Mouse (Mus musculus): Measurements from ENCODE around the gene Pkp4.
"Not testable (repeated sequence)": the region's sequence is repeated elsewhere in the genome, so short reads cannot be mapped to it uniquely, and the experiment has no call there.

Pkp4 gene

GRCm38 (mm10) chr2:59389971-59390370 is 229.3 kb downstream of the Pkp4 start:
- DNase-seq, result no peak

DNA sequence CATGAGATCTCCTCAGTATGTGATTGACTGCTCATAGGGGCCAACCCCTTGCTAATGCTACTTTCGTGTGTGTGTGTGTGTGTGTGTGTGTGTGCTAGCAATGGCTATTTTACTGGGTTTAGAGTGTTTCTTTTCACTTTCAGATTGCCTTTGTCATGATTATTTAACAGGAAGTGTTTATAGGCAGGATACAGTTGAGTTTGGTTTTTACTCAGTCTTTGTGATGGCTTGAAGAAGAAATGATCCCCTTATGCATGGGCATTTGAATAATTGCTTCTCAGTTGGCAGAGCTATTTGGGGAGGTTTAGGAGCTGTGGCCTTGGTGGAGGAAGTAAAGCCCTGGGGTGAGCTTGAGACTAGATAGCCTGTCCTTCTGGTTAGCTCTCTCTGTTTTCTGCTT is 232.5 kb downstream of the Pkp4 start:
- no peak for DNase-seq

DNA sequence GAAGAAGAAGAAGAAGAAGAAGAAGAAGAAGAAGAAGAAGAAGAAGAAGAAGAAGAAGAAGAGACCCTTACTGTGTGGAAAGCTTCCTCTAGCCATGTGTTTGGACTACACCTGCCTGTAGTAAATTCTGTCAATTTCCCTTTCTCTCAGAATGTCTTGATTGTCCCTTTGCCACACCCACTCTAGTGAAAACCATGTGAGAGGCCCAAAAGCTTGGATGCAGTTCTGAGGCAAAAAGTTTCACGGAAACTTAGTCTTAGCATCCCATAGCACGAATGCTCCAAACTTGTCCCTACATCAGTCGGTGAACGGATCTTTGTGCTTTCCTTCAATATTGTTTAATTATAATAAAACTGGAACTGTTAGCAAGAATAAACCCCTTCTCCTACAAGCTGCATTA is 234.0 kb downstream of the Pkp4 start:
- no peak for DNase-seq

DNA sequence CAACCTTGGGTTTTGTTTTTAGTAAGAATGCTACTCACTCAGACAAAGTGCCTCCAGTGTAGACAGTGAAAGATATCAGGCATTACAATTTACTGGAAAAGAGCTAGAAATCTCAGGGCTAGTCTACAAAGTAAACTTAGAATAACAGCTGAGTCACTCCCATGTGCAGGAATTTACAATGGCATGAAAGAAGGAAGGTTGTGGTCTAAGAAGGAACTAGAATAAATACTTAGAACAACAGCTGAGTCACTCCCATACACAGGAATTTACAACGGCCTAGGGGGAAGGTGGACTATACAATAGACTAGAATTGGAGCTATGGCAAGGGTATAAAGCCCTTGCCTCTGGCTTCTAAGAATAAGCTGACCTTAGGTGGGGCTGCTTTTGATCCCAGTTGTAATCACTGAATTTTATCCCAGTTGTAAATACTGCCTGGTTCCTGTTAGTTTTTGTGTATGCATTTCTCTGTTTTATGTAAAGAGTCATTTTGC is 234.6 kb downstream of the Pkp4 start:
- DNase-seq, result not testable (repeated sequence)

DNA sequence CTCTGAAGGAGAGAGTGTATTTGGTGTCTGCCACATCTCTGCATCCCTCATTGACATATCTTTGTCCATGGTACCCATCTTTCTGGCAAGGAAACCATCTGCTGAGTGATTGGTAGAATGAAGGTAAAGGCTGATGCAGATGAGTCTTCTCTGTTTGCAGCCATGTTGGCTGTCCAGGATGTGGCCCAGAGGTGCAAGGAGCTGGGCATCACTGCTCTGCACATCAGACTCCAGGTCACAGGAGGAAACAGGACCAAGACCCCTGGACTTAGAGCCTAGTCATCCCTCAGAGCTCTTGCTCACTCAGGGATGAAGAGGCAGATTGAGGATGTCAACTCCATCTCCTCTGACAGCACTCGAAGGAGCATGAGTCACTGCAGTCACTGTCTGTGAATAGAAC is 235.9 kb downstream of the Pkp4 start:
- DNase-seq, result no peak

DNA sequence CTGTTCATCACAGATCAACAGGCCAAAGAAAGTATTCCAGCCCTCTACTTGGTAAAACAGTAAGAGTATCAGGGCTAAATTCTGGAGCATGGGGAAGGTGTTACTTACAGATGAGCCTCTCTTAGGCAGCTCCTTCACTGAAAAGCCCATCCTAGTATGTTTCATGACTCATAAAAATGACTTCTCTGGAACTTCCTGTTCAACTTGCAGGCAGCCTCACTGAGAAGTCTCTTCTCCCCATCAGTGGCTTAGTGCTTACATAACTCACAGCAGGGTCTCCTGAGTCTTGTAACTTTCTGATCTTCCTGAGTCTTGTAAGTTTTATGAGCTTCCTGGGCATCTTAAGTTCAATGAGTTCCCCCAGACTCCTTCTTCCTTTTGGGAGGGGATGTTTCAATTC is 236.9 kb downstream of the Pkp4 start:
- no peak for DNase-seq

GRCm38 (mm10) chr2:59400901-59401378 is 240.3 kb downstream of the Pkp4 start:
- peak in 1 of 2 experiments; percentile 16 for DNase-seq

DNA sequence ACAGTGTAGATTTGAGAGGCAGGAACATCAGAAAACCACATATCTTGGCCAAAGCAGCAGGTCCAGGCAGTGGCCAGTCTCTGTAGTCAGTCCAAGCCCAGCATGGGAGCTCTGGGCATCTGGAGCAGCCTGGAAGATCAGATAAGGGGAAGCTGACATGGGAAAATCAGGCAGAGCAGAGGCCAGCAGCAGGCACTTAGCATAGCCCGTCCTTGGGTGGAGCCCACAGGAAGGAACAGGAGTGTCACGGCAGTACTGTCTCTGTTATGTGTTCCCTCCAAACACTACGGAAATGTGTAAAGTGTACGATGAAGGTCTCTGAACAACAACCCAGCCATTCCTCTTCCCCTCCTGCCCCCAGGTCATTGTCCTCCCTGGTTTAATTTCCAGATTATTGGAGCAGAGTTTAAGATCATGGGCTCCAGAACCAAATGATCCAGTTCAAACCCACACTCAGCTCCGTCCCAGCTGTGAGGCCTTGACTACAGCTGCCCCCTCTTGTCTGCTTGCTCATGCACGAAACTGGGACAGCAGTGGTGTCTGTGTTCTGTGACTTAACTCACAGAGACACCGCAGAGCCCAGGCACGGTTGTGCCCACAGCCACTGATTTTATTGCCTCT is 241.3 kb downstream of the Pkp4 start:
- peak; percentile 56 to 78 for DNase-seq

- no peak for DNase-seq
Observed at GRCm38 (mm10) chr2:59404022-59404421, 243.4 kb downstream of the Pkp4 start.

Measured in kidney, postnatal 36 days (tissue).